Mouse (Mus musculus) layer of hippocampus, adult 9-11 months (tissue): ENCODE results near the gene Mycbpap.

Source experiments
- DNase-seq: peaks from one replicate; pipeline ENCODE4 v3.0.0; 2022

Mycbpap gene

GRCm38 (mm10) chr11:94521219-94521843 lies at the start of gene Mycbpap:
Gene Mycbpap, minus strand, starts transcription at chr11:94521742.
- peak; percentile 28 for DNase-seq

DNA sequence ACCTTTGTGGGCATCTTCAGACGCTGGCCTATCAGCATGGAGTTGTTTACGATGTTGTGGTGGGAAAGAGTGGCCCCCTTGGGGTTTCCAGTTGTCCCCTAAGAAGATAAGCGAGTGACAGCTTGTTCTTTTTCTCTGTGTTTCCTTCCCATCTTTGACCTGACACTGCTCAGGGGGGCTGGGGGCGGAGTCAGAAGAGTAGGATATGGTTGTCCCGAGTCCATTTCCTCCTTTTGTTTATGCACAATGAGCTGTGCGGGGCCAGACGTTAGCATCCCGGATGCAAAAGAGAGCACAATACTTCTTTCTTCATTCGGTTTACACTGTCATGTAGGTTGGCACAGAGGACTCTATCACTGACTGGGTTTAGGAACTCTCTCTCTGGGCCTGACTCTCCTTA lies 49.1 kb upstream of the Mycbpap start:
- DNase-seq = no peak

DNA sequence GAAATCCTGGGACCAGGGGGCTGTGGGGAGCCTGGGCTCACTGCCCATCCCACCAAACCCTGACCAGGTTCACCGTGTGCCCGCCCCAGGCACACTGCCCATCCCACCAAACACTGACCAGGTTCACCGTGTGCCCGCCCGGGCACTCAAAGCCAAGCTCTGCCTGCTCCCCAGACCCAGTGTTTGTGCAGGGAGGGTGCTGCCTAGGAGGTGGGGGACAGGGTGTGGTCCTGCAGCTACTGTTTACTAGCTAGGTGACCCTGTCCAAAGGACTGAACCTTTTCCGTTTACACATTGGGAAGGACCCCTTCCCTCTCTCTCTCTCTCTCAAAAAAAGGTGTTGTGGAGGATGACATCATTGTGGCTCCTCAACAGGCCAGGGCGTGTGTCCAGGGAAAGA lies 45.8 kb upstream of the Mycbpap start:
- no peak for DNase-seq

DNA sequence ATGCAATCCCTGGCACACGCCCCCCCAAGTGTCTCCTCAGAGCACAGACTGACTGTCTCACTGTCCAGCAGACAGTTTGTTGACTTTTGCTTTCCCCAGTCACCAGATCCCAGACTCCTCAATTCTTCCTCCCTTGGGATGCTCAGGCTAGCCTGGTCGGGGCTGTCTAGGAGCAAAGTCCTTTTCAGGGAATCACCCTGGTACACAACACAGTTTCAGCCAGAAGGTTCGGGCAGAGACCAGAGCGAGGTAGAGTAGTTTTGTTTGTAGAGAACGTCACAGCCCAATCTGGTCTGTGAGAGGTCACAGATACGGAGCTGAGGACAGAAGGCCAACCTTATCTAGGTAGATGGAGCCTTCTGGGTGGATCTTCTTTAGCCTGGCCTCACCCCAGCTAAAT lies 45.0 kb upstream of the Mycbpap start:
- DNase-seq = no peak

GRCm38 (mm10) chr11:94565151-94565479 lies 43.6 kb upstream of the Mycbpap start:
- no peak for DNase-seq

DNA sequence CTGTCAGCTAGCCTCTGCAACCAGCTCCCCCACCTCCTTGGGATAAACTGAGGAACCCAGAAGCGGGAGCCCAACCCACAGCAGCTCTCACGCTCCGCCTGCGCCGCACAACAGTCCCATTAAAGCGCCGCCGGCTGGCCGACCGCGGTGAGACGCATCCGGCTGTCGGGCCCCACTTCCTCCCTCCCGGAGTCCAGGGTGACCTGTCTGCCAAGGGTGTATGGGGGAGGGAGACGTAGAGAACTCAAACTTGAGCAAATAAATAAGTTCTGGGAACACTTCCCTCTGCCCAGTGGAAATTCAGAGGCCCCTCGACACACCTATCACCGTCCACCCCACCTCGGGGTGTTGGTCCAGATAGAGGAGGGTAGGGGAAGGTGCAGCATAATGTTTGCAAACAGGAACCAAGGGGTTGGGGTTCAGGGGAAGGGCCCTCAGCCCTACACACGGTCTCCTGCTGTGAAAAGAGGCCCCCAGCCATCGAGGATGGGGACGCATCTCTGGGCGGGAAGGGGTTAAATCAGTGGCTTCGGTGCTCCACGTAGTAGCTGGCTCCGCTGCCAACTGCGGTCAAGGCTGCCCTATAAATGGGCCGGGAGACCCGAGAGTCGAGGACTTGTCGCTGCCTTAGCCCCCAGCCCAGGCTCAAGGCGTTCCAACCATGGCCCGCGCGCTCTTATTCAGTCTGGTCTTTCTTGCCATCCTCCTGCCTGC lies 43.1 kb upstream of the Mycbpap start, which contains the start of gene Chad:
Chad (plus strand) TSS at position 611 of the 714 bp plus-strand sequence.
- peak; percentile 39 for DNase-seq

DNA sequence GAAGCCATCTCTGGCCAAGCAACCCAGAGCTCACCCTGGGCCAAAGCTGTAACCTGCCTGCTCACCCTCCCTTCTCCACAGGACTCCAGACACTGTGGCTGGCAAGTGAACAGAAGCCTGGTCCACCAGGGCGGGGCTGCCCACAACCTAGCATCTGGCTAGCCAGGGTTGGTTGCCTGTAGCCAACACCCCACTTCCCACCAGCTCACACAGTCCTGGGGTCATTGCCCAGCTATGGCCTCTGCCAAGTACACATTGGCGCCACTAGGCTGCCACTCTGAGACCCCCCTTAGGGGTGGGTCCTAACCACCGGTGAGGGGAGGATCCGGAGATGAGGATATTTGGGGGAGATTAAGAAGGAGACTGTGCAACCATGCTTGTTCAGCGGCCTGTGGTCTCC lies 42.3 kb upstream of the Mycbpap start:
- no peak for DNase-seq

DNA sequence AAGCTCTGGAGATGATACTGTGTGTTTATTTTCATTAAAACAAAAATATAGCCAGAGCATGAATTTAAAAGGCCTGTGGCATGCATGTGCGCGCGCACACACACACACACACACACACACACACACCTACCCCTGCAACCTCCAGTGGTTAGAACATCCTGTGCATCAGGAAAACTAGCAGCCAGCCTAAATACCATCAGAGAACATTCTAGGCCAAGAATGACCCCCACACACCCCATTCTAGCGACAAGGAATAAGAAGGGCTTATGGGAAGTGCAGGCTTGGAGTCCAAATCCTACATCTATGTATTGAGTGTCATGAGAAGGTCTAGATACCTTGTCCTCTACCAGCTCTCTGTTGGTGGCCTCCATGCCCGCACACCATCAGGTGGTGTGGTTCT lies 41.8 kb upstream of the Mycbpap start:
- no peak for DNase-seq

- DNase-seq = no peak
These were observed 36.7 kb upstream of the Mycbpap start for GRCm38 (mm10) chr11:94558226-94558625.

DNA sequence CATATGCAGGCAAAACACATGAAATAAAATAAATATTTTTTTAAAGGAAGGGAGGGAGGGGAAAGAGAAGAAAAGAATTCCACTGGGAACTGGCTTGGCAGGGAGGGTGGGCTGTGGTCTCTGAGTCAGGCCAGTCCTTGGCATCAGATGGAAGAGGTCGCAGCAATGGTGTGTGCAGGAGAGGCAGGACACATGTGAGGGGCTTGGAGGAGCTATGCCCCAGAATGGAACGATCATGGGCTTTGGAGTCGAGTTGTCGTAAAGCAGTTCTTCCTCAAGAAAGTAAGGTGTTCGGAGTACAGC lies 28.9 kb upstream of the Mycbpap start:
- DNase-seq = no peak

GRCm38 (mm10) chr11:94549691-94550441 lies 28.3 kb upstream of the Mycbpap start:
- DNase-seq = peak; percentile 72

DNA sequence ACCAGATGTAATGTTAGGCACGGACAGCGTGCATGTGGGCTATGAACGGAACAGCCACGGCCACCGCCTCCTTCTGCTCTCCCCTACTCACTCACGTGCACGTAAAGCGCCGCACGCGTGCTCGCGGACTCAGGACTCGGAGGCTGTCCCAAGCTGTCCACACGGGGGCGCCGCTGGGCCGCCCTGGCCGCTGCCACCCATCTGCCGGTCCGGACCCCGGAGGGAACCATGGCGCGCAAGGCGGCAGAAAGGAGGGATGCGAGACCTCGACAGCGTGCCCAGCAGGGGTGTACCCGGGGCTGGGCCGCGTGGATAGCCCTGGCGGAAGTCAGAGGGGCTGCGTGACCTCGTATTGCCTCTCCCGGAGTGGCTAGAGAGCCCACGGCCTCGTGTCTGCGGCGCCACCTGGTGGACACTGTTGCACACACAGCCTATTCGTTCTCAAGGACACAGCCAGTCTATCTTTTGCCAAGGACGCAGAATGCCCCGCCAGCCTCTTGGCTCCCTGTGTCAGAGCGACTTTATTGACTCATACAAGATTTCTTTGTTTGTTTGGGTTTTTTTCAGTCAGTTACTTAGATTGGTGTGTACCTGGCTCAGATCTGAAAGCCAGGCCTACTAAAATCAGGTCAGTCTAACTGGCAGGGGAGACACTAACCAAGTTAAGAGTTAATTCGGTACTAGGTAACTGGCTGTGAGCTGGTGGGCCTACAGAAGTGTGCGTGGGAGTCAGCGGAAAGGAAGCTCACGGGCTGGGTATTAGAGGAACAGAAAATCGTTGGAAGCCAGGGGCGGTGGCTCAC lies 27.5 kb upstream of the Mycbpap start, which contains the start of gene Rsad1:
Rsad1 (minus strand) TSS at position 368 of the 803 bp plus-strand sequence.
- peak; percentile 94 for DNase-seq

- DNase-seq = no peak
These were observed 26.7 kb upstream of the Mycbpap start for GRCm38 (mm10) chr11:94548041-94548784.

- no peak for DNase-seq
These were observed 25.7 kb upstream of the Mycbpap start for GRCm38 (mm10) chr11:94547271-94547670.

- DNase-seq = no peak
These were observed 24.8 kb upstream of the Mycbpap start for GRCm38 (mm10) chr11:94546381-94546780.

- DNase-seq = no peak
These were observed 22.9 kb upstream of the Mycbpap start for GRCm38 (mm10) chr11:94544422-94544821.

DNA sequence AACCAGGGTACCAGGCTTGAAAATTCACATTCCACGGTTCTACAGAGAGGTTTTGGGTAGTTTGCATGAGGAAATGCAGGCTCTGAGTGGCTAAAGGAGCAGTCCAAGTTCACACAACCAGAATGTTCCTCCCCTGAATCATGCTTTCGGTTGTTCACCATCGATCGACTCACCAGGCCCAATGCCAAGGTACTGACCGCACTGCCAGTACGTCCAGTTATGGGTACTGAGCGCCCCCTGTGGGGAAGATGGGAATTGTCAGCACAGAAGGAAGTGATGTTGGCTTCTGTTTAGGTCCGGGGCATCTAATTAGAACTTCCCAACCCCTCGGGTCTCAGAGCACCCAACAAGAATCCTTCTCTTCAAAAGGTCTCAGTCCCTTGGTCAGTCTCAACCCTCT lies 22.4 kb upstream of the Mycbpap start:
- peak; percentile 94 for DNase-seq

DNA sequence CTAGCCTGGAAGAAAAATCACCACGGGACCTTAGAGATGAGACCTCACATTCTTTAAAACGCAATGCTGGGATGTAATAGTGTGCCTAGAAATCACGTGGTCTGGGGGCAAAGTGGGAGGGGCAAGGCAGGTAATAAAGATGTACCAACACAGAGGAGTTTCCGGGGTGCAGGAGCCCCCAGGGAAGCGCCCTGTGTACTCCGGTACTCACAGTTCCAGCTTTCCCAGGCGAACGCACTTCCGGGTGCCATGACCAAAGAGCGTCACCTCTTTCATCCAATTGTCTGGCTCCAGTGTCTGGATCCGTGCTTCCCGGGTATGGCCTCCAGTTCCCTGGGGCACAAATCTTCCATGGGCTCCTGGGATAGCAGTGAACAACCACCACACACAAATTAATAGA lies 21.8 kb upstream of the Mycbpap start:
- DNase-seq = no peak

DNA sequence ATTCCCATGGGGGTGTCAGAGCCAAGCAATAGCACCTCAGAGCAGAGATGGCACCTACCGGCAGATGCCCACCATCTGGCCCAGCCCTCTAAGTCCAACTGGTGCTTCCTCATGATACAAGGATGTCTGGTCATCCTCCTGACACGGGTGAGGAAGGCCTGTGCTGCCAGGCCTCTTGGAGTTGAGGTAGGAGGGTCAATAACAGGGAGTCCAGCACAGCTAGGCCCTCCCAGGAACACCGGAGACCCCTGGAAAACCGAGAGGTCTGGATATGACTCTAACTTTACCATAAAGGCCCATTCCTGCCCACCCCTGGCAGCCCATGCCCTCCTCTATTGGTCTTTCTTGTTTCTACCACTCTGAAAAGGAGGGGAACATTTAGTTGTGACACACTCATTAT lies 20.9 kb upstream of the Mycbpap start:
- DNase-seq = no peak

- no peak for DNase-seq
These were observed 18.2 kb upstream of the Mycbpap start for GRCm38 (mm10) chr11:94539761-94540160.

DNA sequence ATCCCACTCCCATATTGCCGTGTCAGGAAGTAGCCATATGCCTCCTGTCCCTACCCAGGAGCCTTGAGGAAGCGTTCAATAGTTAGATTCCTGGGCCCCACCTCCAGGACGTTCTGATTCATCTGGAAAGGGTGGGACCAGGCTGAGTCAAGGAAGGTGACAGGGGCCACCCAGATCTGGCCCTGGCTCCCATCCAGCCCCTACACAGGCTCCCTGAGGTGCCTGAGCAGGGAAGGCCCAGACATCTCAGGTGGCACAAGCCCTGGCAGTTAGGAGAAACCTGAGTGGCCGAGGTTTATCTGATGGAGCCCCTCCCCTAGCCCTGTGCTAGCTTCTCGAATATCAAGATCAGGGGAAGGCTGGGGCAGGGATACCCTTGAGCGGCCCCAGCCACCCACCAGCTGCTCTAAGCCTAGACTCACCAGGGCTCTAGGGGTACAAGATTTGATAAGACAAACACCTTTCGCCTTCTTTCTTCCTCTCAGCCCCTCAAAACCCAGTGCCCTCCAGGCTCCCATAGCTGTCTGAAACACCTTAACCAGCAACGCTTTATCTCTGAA lies 17.3 kb upstream of the Mycbpap start:
- no peak for DNase-seq

- DNase-seq = no peak
These were observed 11.6 kb upstream of the Mycbpap start for GRCm38 (mm10) chr11:94533171-94533570.
